Mouse (Mus musculus) spleen, postnatal 10 days (tissue): Measurements from ENCODE around the gene Dgkk.
A peak's percentile ranks its signal among the peaks of the same experiment; 100 is the strongest.
"Not testable (repeated sequence)": the region's sequence is repeated elsewhere in the genome, so short reads cannot be mapped to it uniquely, and the experiment has no call there.

Experiments
- DNase-seq, 2 experiments: peaks; one replicate each; pipeline ENCODE4 v3.0.0; 2021 to 2022; ENCODE audit warnings: low spot score in 2 of 2

Dgkk gene

DNA sequence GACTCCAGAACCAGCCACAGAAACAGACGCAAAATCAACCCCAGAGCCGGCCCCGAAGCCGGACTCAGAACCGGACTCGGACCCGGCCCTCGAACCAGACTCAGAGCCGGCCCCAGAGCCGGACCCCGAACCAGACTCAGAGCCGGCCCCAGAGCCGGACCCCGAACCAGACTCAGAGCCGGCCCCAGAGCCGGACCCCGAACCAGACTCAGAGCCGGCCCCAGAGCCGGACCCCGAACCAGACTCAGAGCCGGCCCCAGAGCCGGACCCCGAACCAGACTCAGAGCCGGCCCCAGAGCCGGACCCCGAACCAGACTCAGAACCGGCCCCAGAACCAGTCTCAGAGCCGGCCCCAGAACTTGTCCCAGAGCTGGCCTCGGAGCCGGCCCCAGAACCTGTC, at the start of gene Dgkk:
Dgkk (plus strand) TSS at position 301 of the 400 bp plus-strand sequence.
- not testable (repeated sequence) for DNase-seq

DNA sequence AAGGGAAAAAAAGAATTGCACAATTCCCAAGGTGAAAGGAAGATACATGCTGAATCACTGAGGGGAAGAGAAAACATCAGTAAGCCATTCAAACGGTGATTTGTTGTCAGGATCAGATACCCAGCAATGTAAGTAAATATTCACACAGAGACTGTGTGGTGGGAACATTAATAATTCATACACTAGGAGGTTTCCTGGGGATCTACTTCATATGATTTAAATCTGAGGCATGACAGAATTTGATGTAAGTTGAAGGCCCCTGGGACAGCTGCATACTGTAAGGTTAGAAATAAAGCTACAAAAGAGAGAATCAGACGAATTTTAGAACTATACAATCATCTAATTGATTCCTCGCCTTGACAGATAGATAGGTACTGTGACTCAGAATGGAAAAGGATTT, 45.1 kb upstream of the Dgkk start:
- DNase-seq: no peak

- DNase-seq: no peak
These were observed 28.4 kb upstream of the Dgkk start for GRCm38 (mm10) chrX:6750714-6751113.

GRCm38 (mm10) chrX:6751549-6752047, 27.5 kb upstream of the Dgkk start:
- no peak for DNase-seq

- DNase-seq: no peak
These were observed 1.4 kb upstream of the Dgkk start for GRCm38 (mm10) chrX:6777489-6778249.

GRCm38 (mm10) chrX:6778250-6778637, 862 bp upstream of the Dgkk start:
- DNase-seq: no peak

DNA sequence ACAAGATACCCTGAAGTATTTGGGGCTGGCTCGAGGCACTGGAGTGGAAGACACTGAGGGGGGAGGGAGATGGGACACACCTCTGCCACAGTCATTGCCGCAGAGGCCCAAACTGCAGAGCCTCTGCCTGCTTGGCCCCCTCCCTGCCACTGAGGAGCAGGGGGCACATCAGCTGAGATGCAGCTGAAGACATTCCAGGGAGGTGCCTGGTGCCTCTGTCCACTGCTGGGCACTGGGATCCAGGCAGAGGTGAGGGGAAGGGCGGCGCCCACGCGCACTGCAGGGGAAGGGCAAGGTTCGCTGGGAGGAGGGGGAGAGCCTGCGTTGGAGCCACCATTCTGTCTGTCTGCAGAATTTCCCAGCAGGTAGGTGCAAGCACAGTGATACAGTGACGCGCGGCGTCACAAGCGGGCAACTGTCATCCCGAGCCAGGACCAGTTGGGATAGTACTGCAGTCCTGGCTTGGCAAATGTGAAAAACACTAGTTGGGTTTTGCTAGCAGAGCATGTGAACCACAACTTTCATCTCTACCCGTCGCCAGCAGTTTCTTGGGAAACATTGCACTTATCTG, 948 bp downstream of the Dgkk start:
- DNase-seq: no peak

DNA sequence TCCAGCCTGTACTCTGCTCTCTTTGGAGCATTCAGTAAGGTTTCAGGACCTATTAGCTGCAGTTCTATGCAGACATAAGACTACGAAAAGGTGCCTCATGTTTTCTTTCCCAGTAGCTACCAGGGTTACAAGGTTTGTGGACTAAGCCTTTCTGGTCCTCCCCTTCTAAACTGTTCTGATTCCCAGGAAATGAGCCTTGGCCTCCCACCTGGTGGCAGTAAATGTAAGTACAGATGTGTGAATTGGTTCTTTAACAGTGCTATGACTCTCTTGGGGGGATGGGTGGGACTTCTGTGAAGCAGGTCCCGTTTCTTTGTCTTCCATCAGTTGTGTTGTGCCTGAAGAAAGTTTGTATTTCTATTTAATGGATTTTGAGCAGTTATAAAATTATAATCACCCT, 53.4 kb downstream of the Dgkk start:
- no peak for DNase-seq

GRCm38 (mm10) chrX:6853466-6853865, 74.4 kb downstream of the Dgkk start:
- DNase-seq: no peak

DNA sequence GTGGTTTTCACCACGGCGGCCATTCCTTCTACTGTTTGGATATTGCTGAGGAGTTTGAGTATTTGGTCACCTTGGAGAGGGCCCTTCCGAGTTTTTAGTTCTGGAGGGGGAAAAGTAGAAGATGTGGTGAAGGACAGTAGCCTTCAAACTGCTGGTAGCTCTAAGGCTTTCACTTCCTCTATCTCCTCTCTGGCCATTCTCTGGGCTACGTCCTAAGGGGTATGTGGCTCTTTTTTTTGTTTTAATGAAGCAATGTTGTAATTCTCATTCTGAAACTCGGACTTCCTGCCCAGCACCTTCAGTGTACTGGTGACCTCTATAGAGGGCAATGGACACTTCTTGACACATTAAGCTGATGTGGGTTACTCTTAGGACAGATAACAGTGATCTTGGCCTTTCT, 75.0 kb downstream of the Dgkk start:
- no peak for DNase-seq

GRCm38 (mm10) chrX:6893933-6894332, 114.8 kb downstream of the Dgkk start:
- no peak for DNase-seq

GRCm38 (mm10) chrX:6911047-6911446, 131.9 kb downstream of the Dgkk start:
- peak in 1 of 2 experiments; percentile 10 for DNase-seq

- DNase-seq: peak in 1 of 2 experiments; percentile 24
These were observed 143.1 kb downstream of the Dgkk start for GRCm38 (mm10) chrX:6922165-6922564.

GRCm38 (mm10) chrX:6926224-6926623, 147.1 kb downstream of the Dgkk start:
- no peak for DNase-seq

- DNase-seq: no peak
These were observed 189.5 kb downstream of the Dgkk start for GRCm38 (mm10) chrX:6968598-6968997.

DNA sequence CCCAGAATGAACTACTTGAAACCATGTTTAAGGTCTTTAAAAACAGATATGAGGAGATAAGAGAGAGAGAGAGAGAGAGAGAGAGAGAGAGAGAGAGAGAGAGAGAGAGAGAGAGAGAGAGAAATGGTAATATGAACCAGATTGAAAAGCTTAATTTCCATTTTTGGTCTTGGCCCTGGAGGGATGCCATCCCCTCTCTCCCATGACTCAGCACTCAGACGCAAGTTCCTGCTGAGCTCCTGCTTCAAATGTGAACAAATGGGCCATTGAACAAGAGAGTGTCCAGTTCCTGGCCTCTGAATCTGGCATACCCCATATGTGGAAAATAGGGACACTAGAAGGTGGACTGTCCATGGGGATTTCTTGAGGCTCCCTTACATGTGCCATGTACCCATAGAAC, 192.8 kb downstream of the Dgkk start:
- no peak for DNase-seq

GRCm38 (mm10) chrX:6983916-6984315, 204.8 kb downstream of the Dgkk start:
- DNase-seq: not testable (repeated sequence)
